ENCODE assay signal across 8 mouse cellular contexts in the genomic region with DNA sequence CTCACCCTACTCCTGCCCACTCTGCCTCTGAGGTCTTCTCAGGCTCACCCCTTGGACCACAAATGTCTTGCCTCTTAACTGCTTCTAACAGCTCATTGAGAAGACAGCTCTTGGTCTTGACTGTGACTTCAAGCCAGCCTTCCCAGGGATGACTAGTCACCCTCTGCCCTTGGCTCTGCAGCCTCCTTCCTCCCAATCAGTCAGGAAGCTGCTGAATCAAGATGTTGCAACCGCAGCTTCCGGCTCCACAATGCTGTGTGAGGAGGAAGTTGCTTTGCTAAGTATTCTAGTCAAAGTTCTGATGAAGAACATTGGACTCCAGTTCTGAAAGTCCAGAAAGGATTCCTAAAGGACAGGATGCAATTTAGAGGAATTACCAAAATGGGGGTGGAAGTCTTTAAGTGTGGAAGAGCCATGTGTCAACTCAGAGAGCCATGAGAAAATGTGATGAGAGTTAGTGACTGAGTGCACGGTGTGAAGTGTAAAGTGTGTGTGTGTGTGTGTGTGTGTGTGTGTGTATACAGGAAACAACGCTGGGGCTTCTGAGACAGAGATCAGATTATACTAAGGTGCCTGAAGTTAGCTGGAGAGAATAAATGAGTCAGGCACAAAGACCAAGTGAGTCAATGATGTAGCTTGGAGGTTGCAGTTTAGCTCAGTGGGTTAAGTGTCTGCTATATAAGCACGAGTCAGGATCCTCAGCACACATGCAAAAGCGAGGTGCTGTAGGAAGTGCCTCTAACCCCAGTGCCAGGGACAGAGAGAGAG. TPM values are rescaled to one million over a fixed set of nuclear protein-coding genes. Genes with fewer than 3 reads are reported as not detected.
A peak's percentile ranks its signal among the peaks of the same experiment; 100 is the strongest.
DNase-seq lines count a peak whose midpoint lies in the region; ATAC-seq and TF ChIP-seq lines count a peak whose summit lies in the region.

No protein-coding gene starts in this region.

- H3K4me1 ChIP-seq in heart, embryonic 11.5 days (ENCODE audit: control insufficient read depth, insufficient read depth, low read length): no peaks in the 10 kb centered on the region
- H3K4me1 ChIP-seq in heart, adult 2 months (ENCODE audit: control insufficient read depth, insufficient read depth, low read length): peaks cover 20% of the 10 kb centered on the region
- peaks cover 2% of the 10 kb centered on the region; the same call in 1 of the 2 replicates for H3K4me1 ChIP-seq in liver, embryonic 11.5 days (replicated peaks; ENCODE audit: control insufficient read depth, insufficient read depth, low read length)

- H3K27me3 ChIP-seq in heart, embryonic 11.5 days (ENCODE audit: control insufficient read depth, insufficient read depth, low read length): no peaks in the 10 kb centered on the region
- H3K27me3 ChIP-seq in heart, adult 2 months (ENCODE audit: control insufficient read depth, insufficient read depth, low read length): no peaks in the 10 kb centered on the region
- H3K27me3 ChIP-seq in liver, embryonic 11.5 days (replicated peaks; ENCODE audit: control insufficient read depth, insufficient read depth, low read length): no peaks in the 10 kb centered on the region

- no peak for ATAC-seq in heart, embryonic 11.5 days (replicated peaks; ENCODE audit: insufficient number of reproducible peaks, low FRiP score, low TSS enrichment)
- ATAC-seq in liver, embryonic 11.5 days (replicated peaks; ENCODE audit: low FRiP score): peak; percentile 45; the same call in 1 of the 2 replicates
- no peak for ATAC-seq in frontal cortex, adult (ENCODE audit: low TSS enrichment)

- no peak overlapping the region for H3K9ac ChIP-seq in heart, embryonic 11.5 days (ENCODE audit: low read depth, low read length)
- H3K9ac ChIP-seq in heart, adult 2 months (ENCODE audit: low read depth, low read length): no peak overlapping the region
- no peak overlapping the region for H3K9ac ChIP-seq in liver, embryonic 11.5 days (ENCODE audit: low read depth, low read length)

- H3K9me3 ChIP-seq in heart, embryonic 11.5 days (replicated peaks; ENCODE audit: control insufficient read depth, low read length): no peaks in the 10 kb centered on the region
- no peaks in the 10 kb centered on the region for H3K9me3 ChIP-seq in liver, embryonic 11.5 days (ENCODE audit: control insufficient read depth, low read length)

- TF ChIP-seq CTCF in heart, adult 2 months (IDR thresholded peaks at IDR 0.05): no peak

- no peaks in the 10 kb centered on the region for H3K79me2 ChIP-seq in heart, adult 2 months (replicated peaks; ENCODE audit: control insufficient read depth, insufficient read depth, low read length)

- H3K4me2 ChIP-seq in heart, embryonic 11.5 days: no peak overlapping the region
- no peak overlapping the region for H3K4me2 ChIP-seq in liver, embryonic 11.5 days

- TF ChIP-seq POLR2A in heart, adult 2 months (IDR thresholded peaks at IDR 0.05; ENCODE audit: insufficient read depth, low read depth, low read length): no peak

- no peak overlapping the region for H3K27ac ChIP-seq in heart, embryonic 11.5 days (ENCODE audit: low read depth, low read length)
- H3K27ac ChIP-seq in heart, adult 2 months: peak overlapping the region; percentile 53
- no peak overlapping the region for H3K27ac ChIP-seq in liver, embryonic 11.5 days (ENCODE audit: low read depth, low read length)

- no peak overlapping the region for H3K4me3 ChIP-seq in heart, embryonic 11.5 days (ENCODE audit: low read depth, low read length)
- no peak overlapping the region for H3K4me3 ChIP-seq in heart, adult 2 months
- H3K4me3 ChIP-seq in liver, embryonic 11.5 days (ENCODE audit: low read depth, low read length): no peak overlapping the region

- TF ChIP-seq EP300 in heart, adult 2 months (IDR thresholded peaks at IDR 0.05; ENCODE audit: insufficient read depth, low read depth, low read length): peak; percentile 65; the same call in 1 of the 2 replicates

- H3K36me3 ChIP-seq in heart, embryonic 11.5 days (ENCODE audit: control insufficient read depth, insufficient read depth, low read length): no peaks in the 10 kb centered on the region
- H3K36me3 ChIP-seq in heart, adult 2 months (ENCODE audit: control insufficient read depth, insufficient read depth, low read length): peaks cover 3% of the 10 kb centered on the region; the same call in 1 of the 2 replicates
- no peaks in the 10 kb centered on the region for H3K36me3 ChIP-seq in liver, embryonic 11.5 days (ENCODE audit: control insufficient read depth, insufficient read depth, low read length)

- DNase-seq in heart, adult 18-20 months: peak; percentile 63 to 89
- DNase-seq in heart, adult 2 months: peak; percentile 64 to 83
- DNase-seq in liver, embryonic 11.5 days (ENCODE audit: low spot score): no peak
- DNase-seq in spleen, adult 18-20 months: peak; percentile 64 to 70
- no peak for DNase-seq in ovary, postnatal 14 days (ENCODE audit: low spot score)
- DNase-seq in cerebellum, adult 18-20 months: no peak

- 51% methylated on average over 6 of the region's 6 CpGs for WGBS in heart, embryonic 11.5 days (ENCODE audit: insufficient replicate concordance)
- WGBS in heart, adult 2 months: 37% methylated on average over 6 of the region's 6 CpGs
- 34% methylated on average over 6 of the region's 6 CpGs for WGBS in liver, embryonic 11.5 days

- intact Hi-C loops in heart, adult 2 months (cut with DNase I): loop anchor here (2.0 kb wide), 1 partner anchor 59 kb away; a partner anchor contains a TSS

RNA-seq across cellular contexts. Expression of a gene that starts 14.5 kb away (rescaled TPM):
- 10 to 100 TPM; 21.1 to 24.6 TPM for total RNA-seq in heart, adult 18-20 months (2021)
- 65.6 and 70.3 TPM in 2 replicates for polyA plus RNA-seq in heart, embryonic 11.5 days (2014; fragmentation: Nextera tagmentation; extraction: Ambion mirVana)
- 10 to 100 TPM; 22.0 to 23.3 TPM for total RNA-seq in heart, adult 2 months (2021)
- 24.7 and 41.3 TPM in 2 replicates for polyA plus RNA-seq in heart, adult 2 months (2012; rRNA removed)
- polyA plus RNA-seq in liver, embryonic 11.5 days (2014; fragmentation: Nextera tagmentation; extraction: Ambion mirVana): 43.2 and 49.9 TPM in 2 replicates

RNA-seq across cellular contexts. Expression of a gene that starts 58.7 kb away (rescaled TPM):
- 10 to 100 TPM; 30.9 to 34.4 TPM for total RNA-seq in heart, adult 18-20 months (2021)
- 16.5 and 19.1 TPM in 2 replicates for polyA plus RNA-seq in heart, embryonic 11.5 days (2014; fragmentation: Nextera tagmentation; extraction: Ambion mirVana)
- 10 to 100 TPM; 38.6 to 40.1 TPM for total RNA-seq in heart, adult 2 months (2021)
- 11.1 and 20.0 TPM in 2 replicates for polyA plus RNA-seq in heart, adult 2 months (2012; rRNA removed)
- 9.4 and 11.3 TPM in 2 replicates for polyA plus RNA-seq in liver, embryonic 11.5 days (2014; fragmentation: Nextera tagmentation; extraction: Ambion mirVana)

Comparison
In these comparisons a context has a peak if more than half of its experiments do, and no peak if none do; other contexts are left out.
1. DNase-seq: peak in heart, adult 18-20 months (2 of 2), heart, adult 2 months (2 of 2) and spleen, adult 18-20 months (2 of 2); none in liver, embryonic 11.5 days (single experiment), ovary, postnatal 14 days (single experiment) and cerebellum, adult 18-20 months (0 of 2).